Mouse (Mus musculus) megakaryocyte, embryonic 14.5 days (primary cell): Measurements from ENCODE around the gene Rab3ip. TPM values are rescaled to one million over a fixed set of nuclear protein-coding genes. Genes with fewer than 3 reads are reported as not detected.
A peak's percentile ranks its signal among the peaks of the same experiment; 100 is the strongest.

Experiments used
- H3K27me3 ChIP-seq: replicated peaks from 2 replicates; pipeline ENCODE3; 2012; ENCODE audit warnings: inconsistent platforms
- H3K36me3 ChIP-seq: replicated peaks from 2 replicates; pipeline ENCODE3; 2012; ENCODE audit warnings: low read length, inconsistent platforms, mixed read lengths
- H3K4me1 ChIP-seq: 2 replicates; pipeline ENCODE4 v1.6.1; 2012; ENCODE audit warnings: inconsistent platforms
- H3K4me3 ChIP-seq: replicated peaks from 2 replicates; pipeline ENCODE3; 2012; ENCODE audit warnings: moderate library complexity, mild to moderate bottlenecking, inconsistent platforms
- H3K9me3 ChIP-seq: 2 replicates; pipeline ENCODE4 v1.6.1; 2012; ENCODE audit warnings: inconsistent platforms
- FLI1 ChIP-seq: IDR thresholded peaks from 2 replicates; pipeline ENCODE4 v1.6.1; 2012; ENCODE audit warnings: low read length, inconsistent platforms, mixed read lengths
- GATA1 ChIP-seq: IDR thresholded peaks from 3 replicates; pipeline ENCODE4 v1.6.1; 2012; ENCODE audit warnings: mixed read lengths, low read length, inconsistent platforms, borderline replicate concordance
- polyA plus RNA-seq: library from polyadenylated mRNA; stranded (reverse); fragments of >175 nt; gene quantifications from 2 replicates; pipeline ENCODE4 v1.2.3, GENCODE M21; 2012; ENCODE audit warnings: low replicate concordance; ENCODE audit not compliant: insufficient read depth

Gene Rab3ip
- polyA plus RNA-seq, result 4.8 TPM in 1 of 2 replicates, not detected in the other

DNA sequence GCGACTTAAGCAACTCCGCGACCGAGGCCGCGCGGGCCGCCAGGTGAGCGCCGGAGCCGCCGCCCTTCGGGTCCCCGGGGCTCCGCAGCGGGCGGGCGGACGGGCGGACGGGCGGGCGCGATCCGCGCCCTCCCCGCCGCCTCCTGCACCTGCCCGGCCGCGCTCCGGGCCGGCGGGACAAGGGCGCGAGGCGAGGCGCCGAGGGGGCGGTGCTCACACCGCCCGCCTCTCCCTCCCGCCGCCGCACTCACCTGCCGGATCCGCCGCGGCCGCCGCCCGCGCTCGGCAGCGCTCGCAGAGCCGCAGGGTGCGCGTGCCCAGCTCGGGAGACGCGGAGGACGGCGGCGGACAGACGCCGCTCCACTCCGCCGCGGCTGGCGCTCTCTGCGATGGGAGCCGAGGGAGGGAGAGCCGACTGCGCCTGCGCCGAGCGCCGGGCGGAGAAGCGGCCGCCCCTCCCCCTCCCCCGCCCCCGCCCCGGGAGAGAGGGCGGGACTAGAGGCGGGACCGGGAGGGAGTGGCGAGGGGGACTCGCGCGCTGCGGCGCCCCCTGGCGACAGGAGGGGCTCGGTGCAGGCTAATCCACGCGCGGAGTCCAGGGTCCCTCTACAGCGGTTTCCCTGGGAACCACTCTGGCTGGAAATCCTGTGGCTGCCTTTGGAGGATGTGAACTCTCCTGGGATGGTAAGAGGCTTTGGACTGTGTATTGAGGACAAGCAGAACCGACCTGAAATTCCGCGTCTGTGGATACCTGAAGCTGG, at the start of gene Rab3ip:
Gene Rab3ip, minus strand, starts transcription at position 761 of the 761 bp plus-strand sequence.
- Histone ChIP-seq H3K9me3 (peaks cover 19% of the 10 kb centered on the region), H3K4me3 (peak within 1 kb of the TSS; percentile 94), H3K36me3 (peaks cover 4% of the 10 kb centered on the region), H3K27me3 (peaks cover 3% of the 10 kb centered on the region), H3K4me1 (peaks cover 18% of the 10 kb centered on the region)
- TF ChIP-seq GATA1, result no peak
- no peak for TF ChIP-seq FLI1

DNA sequence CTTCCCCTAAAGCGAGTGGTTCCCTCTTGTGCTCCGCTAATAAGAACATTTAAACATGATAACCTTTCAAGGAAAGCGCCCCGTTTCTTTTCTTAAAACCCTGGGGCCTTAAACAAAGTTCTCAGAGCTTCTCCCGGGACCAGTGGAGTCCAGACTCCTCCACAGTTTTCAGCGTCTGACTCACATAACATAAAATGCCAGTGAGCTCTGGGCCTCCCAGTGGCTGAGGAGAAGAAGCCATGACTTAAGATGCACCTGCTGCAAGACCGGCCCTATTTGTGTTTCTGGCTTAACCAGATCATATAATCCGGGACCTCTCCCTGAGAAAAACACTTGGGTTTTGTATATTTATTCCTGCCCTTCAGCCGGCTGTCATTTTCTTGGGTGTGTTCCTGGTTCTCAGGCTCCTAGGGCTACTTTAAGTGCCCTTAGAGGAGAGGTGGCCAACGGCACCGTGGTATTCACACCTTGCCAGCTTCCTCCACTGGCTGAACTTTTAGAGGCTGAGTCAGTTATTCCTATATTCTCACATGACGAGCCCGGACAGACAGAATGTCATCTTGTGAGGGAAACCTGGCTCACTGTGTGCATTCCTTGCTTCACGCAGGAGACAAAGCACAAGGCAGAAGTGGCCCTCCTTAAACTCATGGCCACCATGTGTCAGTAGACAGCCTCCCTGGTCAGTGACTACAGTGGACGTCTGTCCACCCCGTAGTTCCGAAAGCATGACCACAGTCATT, 48.3 kb upstream of the Rab3ip start:
- Histone ChIP-seq H3K27me3 (peaks cover 11% of the 10 kb centered on the region), H3K4me3 (no peak overlapping the region), H3K36me3 (no peaks in the 10 kb centered on the region), H3K4me1 (peaks cover 32% of the 10 kb centered on the region), H3K9me3 (no peaks in the 10 kb centered on the region)
- TF ChIP-seq FLI1, result no peak
- no peak for TF ChIP-seq GATA1

DNA sequence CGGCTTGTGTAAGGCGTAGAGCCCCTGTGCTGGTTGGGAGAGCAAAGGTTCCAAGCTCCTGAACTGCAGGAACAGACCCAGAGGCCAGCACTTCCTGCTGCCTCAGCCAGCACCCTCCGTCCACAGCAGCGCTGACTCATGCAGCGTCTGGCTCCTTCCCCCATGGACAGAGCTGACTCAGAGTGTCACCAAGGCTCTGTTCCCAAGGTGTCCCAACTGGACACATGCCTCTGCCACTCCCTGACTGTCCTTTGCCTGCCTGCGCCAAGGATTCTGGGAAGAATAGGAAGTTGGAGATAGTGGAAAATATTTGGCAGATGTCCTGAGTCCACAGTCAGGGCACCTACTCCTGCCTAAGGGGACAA, 45.6 kb upstream of the Rab3ip start:
- Histone ChIP-seq H3K27me3 (peaks cover 7% of the 10 kb centered on the region), H3K4me1 (peaks cover 33% of the 10 kb centered on the region), H3K4me3 (peak overlapping the region; percentile 75), H3K36me3 (no peaks in the 10 kb centered on the region), H3K9me3 (peaks cover 5% of the 10 kb centered on the region; the same call in 1 of the 2 replicates)
- TF ChIP-seq GATA1 (no peak), FLI1 (no peak)

DNA sequence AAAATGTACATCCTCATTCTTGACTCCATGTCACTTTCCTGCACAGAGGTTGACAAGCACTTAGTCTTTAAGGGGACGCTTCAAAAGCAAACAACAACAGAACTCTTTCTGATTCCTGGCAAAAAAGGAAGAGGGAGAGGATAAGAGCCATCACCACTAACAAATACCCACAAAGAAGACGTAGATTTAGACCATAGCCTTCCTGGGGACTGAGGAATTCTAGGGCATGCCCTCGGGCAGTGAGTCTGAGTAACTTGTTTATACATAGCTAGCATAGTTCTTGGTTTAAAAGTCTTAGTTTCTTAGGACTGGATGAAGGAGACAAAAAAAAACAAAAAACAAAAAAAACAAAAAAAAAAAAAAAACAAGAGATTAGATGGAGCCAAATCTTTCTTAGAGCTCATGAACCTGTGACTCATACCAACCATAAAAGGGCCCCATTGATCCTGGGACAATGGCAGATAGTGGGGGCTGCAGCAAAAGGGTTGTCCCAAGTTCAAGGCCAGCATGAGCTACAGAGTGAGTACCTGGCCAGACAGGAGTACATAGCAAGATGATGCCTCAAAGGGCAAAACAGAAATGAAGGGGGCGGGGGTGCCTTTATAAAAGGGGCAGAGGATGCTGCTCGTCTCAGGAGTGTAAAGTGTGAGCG, 45.1 kb upstream of the Rab3ip start:
- TF ChIP-seq FLI1 (no peak), GATA1 (no peak)

DNA sequence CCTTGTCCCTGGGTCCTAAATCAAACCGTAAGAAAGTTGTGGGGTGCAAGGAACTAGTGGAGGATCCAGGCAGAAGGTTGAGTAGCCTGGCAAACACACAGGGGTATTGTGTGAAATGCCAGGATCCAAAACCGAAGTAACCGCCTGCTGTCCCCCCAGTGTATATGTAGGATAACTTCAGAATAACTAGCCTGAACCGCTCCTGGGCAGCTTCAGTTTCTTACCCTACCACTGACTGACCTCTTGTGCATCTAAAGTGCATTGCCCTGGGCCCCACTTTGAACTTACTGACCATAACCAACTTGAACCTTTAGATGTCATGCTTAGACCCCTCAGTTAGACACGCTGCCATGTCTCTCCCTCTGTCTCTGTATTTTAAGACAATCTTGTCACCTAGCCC, 44.6 kb upstream of the Rab3ip start:
- peaks cover 3% of the 10 kb centered on the region for H3K27me3 ChIP-seq
- no peak for TF ChIP-seq GATA1
- no peak for TF ChIP-seq FLI1
- H3K9me3 ChIP-seq, result peaks cover 5% of the 10 kb centered on the region; the same call in 1 of the 2 replicates
- H3K4me1 ChIP-seq, result peaks cover 33% of the 10 kb centered on the region
- H3K36me3 ChIP-seq, result no peaks in the 10 kb centered on the region
- no peak overlapping the region for H3K4me3 ChIP-seq

More for the DNA sequence above, 45.1 kb upstream of the Rab3ip start:
- peak overlapping the region; percentile 75 for H3K4me3 ChIP-seq
- H3K9me3 ChIP-seq, result peaks cover 5% of the 10 kb centered on the region; the same call in 1 of the 2 replicates
- H3K27me3 ChIP-seq, result peaks cover 5% of the 10 kb centered on the region
- peaks cover 33% of the 10 kb centered on the region for H3K4me1 ChIP-seq
- no peaks in the 10 kb centered on the region for H3K36me3 ChIP-seq

DNA sequence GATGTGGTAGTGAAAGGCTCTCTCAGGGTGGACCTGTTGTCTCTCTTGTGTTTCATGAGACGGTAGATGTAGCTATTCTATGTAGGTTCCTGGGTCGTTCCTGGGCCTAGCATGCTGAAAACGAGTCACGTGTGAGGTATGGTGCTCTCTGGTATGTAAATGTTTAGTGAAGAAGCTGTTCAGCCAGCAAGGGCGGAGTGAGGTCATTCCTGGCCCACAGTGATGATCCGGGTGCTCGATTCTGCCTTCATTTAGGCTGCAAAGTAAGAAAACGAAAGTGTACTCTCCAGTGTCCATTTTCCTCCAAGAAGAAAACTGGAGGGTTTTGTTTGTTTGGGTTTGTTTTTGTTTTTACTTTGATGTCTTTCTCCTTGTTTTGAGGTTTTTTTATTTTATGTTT, 43.4 kb upstream of the Rab3ip start:
- TF ChIP-seq GATA1 (no peak), FLI1 (no peak)
- Histone ChIP-seq H3K4me1 (peaks cover 33% of the 10 kb centered on the region), H3K36me3 (no peaks in the 10 kb centered on the region), H3K9me3 (peaks cover 5% of the 10 kb centered on the region; the same call in 1 of the 2 replicates), H3K27me3 (peaks cover 2% of the 10 kb centered on the region), H3K4me3 (no peak overlapping the region)

DNA sequence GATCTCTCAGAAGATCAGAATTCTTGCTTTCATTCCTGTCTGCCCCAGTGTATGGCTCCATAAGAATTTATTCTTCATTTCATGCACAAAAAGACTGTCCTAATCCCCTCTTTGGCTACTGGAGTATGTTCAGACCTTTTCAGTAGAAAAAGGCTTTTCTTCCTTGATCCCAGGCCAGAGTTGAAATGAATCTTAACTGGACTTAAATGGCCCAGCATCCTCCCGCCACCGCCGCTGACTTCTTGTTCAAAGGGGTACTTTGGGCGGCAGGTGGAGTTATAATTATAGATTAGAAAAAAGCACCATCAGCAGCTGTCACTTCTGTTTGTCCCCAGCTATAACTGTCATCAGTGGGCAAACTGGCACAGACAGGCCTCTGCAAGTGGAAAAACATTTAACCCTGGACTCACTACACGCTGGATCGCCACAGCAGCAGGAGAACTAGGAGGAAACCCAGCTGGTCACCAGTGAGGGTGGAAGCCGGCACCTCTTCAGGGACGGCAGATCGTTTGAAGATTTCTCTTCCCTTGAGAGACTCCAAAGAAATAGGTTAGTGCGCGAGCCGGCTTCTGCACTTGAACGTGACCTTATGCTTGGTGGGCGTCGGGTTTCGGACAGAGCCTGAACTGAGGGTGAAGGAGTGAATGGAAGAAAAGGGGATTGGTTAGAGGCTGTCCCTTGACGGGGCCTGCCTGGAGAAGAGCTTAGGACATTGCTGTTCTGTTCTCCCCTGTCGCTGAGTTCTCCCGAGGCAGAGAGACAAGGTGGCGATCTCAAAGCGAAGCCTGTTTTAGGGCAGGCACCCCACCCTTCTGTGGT, 35.9 kb upstream of the Rab3ip start, which contains the start of gene Best3:
Gene Best3, plus strand, starts transcription at position 51 of the 819 bp plus-strand sequence.
- TF ChIP-seq FLI1 (no peak), GATA1 (no peak)
- Histone ChIP-seq H3K4me3 (no peak within 1 kb of the TSS), H3K9me3 (no peaks in the 10 kb centered on the region), H3K4me1 (peaks cover 14% of the 10 kb centered on the region), H3K27me3 (peaks cover 18% of the 10 kb centered on the region), H3K36me3 (no peaks in the 10 kb centered on the region)

DNA sequence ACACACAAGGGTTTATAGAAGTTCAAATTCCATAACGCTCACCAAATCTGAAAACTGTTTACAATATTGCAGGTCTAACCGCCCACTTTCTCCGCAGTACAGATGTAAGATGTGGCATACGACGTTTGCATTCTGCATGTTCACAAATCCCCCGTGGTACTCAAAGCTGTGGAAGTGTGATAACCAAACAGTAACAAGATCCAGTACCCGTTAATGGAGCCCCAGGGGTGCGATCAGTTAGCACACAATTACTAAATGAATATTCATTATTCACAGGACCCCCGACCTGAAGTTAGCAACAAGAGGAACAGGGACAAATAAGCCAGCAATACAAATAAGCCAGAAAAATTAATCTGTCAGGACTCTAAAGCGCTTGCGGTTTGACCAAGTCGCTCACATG, 34.3 kb upstream of the Rab3ip start:
- Histone ChIP-seq H3K4me3 (no peak overlapping the region), H3K27me3 (peaks cover 18% of the 10 kb centered on the region), H3K4me1 (peaks cover 14% of the 10 kb centered on the region), H3K36me3 (no peaks in the 10 kb centered on the region), H3K9me3 (no peaks in the 10 kb centered on the region)
- TF ChIP-seq FLI1 (no peak), GATA1 (no peak)

DNA sequence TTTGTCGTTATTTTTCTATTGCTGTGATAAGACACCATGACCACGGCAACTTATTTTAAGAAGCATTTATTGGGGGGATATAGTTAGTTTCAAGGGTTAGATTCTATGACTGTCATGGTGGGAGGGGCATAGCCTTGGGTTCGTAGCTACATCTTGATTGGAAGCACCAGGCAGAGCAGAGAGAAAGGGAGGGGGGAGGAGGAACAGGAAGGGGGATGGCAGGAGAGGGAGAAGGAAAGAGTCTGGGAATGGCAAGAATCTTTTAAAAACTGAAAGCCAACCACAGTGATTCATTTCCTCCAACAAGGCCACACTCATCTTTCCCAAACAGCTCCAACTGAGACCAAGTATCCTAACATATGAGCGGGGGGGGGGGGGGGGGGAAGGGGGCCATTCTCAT, 32.0 kb upstream of the Rab3ip start:
- TF ChIP-seq FLI1, result no peak
- no peak for TF ChIP-seq GATA1
- Histone ChIP-seq H3K27me3 (peaks cover 16% of the 10 kb centered on the region), H3K4me3 (no peak overlapping the region), H3K4me1 (peaks cover 28% of the 10 kb centered on the region), H3K36me3 (no peaks in the 10 kb centered on the region), H3K9me3 (no peaks in the 10 kb centered on the region)
